Mouse (Mus musculus): Measurements from ENCODE around the gene Sgip1. TPM values are rescaled to one million over a fixed set of nuclear protein-coding genes. Genes with fewer than 3 reads are reported as not detected.

Sgip1 gene
- total RNA-seq, 2 experiments from 2014 or later: 235 to 256 TPM

Other genes starting within 250 kb of the Sgip1 start
- gene Tctex1d1, start 237.3 kb downstream of the Sgip1 start, total RNA-seq (2021): 1 to 10 TPM; 1.1 to 1.3 TPM